Mouse (Mus musculus) liver, embryonic 18 days (tissue): ENCODE measurements around the gene Slc39a12. TPM values are rescaled to one million over a fixed set of nuclear protein-coding genes. Genes with fewer than 3 reads are reported as not detected.

Experiments
- polyA plus RNA-seq: library from polyadenylated mRNA; depleted of rRNA; stranded (reverse); fragments of >200 nt; gene quantifications from 2 replicates; pipeline ENCODE4 v1.2.3, GENCODE M21; 2012; rRNA removed

The Slc39a12 gene
- polyA plus RNA-seq = 0.06 and 0.09 TPM in 2 replicates

GRCm38 (mm10) chr2:14388162-14388561 lies at the start of gene Slc39a12:
Slc39a12 (plus strand) TSS chr2:14388316.

Other genes with a start within 250 kb of the Slc39a12 start
- gene Tmem236, start 213.8 kb upstream of the Slc39a12 start, polyA plus RNA-seq = 0.05 and 0.06 TPM in 2 replicates
- 9.8 and 10.7 TPM in 2 replicates for gene Mrc1, start 158.9 kb upstream of the Slc39a12 start, polyA plus RNA-seq
- gene Cacnb2, start 214.8 kb downstream of the Slc39a12 start, polyA plus RNA-seq = 0.56 and 0.63 TPM in 2 replicates